16 mouse cellular contexts compared by ENCODE assay signal in genomic region chr5:150912156-150912555, GRCm38 (mm10). TPM values are rescaled to one million over a fixed set of nuclear protein-coding genes. Genes with fewer than 3 reads are reported as not detected.
A peak's percentile ranks its signal among the peaks of the same experiment; 100 is the strongest.
DNase-seq lines count a peak whose midpoint lies in the region; ATAC-seq and TF ChIP-seq lines count a peak whose summit lies in the region.
"Had no signal": no experiment of that assay in that cellular context is flagged by ENCODE, and none has a peak within 500 bp of the region (broad histone marks: within the 10 kb centered on the region; RNA-seq: fewer than 3 reads in every experiment).

No protein-coding gene starts in this region.

- WGBS in hindbrain, embryonic 13.5 days, result 39% methylated on average over 2 of the region's 2 CpGs
- WGBS in hindbrain, embryonic 14.5 days, result 50% methylated on average over 2 of the region's 2 CpGs
- WGBS in kidney, embryonic 15.5 days, result 0% methylated on average over 2 of the region's 2 CpGs
- WGBS in limb, embryonic 12.5 days, result 12% methylated on average over 2 of the region's 2 CpGs
- WGBS in cerebellum, adult 2 months, result 16% methylated on average over 2 of the region's 2 CpGs

- H3K36me3 ChIP-seq in hindbrain, embryonic 13.5 days, result no peaks in the 10 kb centered on the region
- H3K36me3 ChIP-seq in hindbrain, embryonic 14.5 days (replicated peaks; ENCODE audit: control insufficient read depth, insufficient read depth), result no peaks in the 10 kb centered on the region
- no peaks in the 10 kb centered on the region for H3K36me3 ChIP-seq in kidney, embryonic 15.5 days
- H3K36me3 ChIP-seq in limb, embryonic 12.5 days, result no peaks in the 10 kb centered on the region
- H3K36me3 ChIP-seq: neural tube, embryonic 12.5 days had no signal

- no peaks in the 10 kb centered on the region for H3K9me3 ChIP-seq in hindbrain, embryonic 13.5 days
- H3K9me3 ChIP-seq in hindbrain, embryonic 14.5 days (ENCODE audit: control insufficient read depth, low read length), result no peaks in the 10 kb centered on the region
- H3K9me3 ChIP-seq in kidney, embryonic 15.5 days (replicated peaks), result no peaks in the 10 kb centered on the region
- H3K9me3 ChIP-seq in limb, embryonic 12.5 days, result peaks cover 6% of the 10 kb centered on the region; the same call in 1 of the 2 replicates

- H3K4me3 ChIP-seq in hindbrain, embryonic 13.5 days, result no peak overlapping the region
- H3K4me3 ChIP-seq in hindbrain, embryonic 14.5 days (replicated peaks; ENCODE audit: low read length), result no peak overlapping the region
- no peak overlapping the region for H3K4me3 ChIP-seq in kidney, embryonic 15.5 days (replicated peaks)
- H3K4me3 ChIP-seq in limb, embryonic 12.5 days (replicated peaks), result no peak overlapping the region
- H3K4me3 ChIP-seq in cerebellum, adult 2 months (replicated peaks; ENCODE audit: insufficient read depth, low read depth, low read length), result no peak overlapping the region
- H3K4me3 ChIP-seq: layer of hippocampus, adult 2 months; neural tube, embryonic 12.5 days had no signal

- H3K9ac ChIP-seq in hindbrain, embryonic 13.5 days, result no peak overlapping the region
- no peak overlapping the region for H3K9ac ChIP-seq in hindbrain, embryonic 14.5 days
- no peak overlapping the region for H3K9ac ChIP-seq in kidney, embryonic 15.5 days
- no peak overlapping the region for H3K9ac ChIP-seq in limb, embryonic 12.5 days (replicated peaks)
- H3K9ac ChIP-seq: liver, postnatal 0 days; neural tube, embryonic 12.5 days had no signal

- H3K4me2 ChIP-seq in hindbrain, embryonic 13.5 days, result no peak overlapping the region
- no peak overlapping the region for H3K4me2 ChIP-seq in hindbrain, embryonic 14.5 days (replicated peaks)
- H3K4me2 ChIP-seq in kidney, embryonic 15.5 days, result peak overlapping the region; percentile 20
- no peak overlapping the region for H3K4me2 ChIP-seq in limb, embryonic 12.5 days
- H3K4me2 ChIP-seq: heart, embryonic 11.5 days; neural tube, embryonic 12.5 days had no signal

- ATAC-seq in hindbrain, embryonic 13.5 days (ENCODE audit: low FRiP score), result no peak
- no peak for ATAC-seq in hindbrain, embryonic 14.5 days (ENCODE audit: low FRiP score)
- peak; percentile 84 for ATAC-seq in kidney, embryonic 15.5 days (replicated peaks; ENCODE audit: low FRiP score)
- peak; percentile 45; the same call in 1 of the 2 replicates for ATAC-seq in limb, embryonic 12.5 days (ENCODE audit: insufficient number of reproducible peaks, insufficient read depth, low FRiP score, low TSS enrichment, low read depth)
- ATAC-seq: liver, postnatal 0 days; midbrain, embryonic 16.5 days had no signal

- H3K27me3 ChIP-seq in hindbrain, embryonic 13.5 days, result no peaks in the 10 kb centered on the region
- H3K27me3 ChIP-seq in hindbrain, embryonic 14.5 days (ENCODE audit: control insufficient read depth, insufficient read depth, low read length), result no peaks in the 10 kb centered on the region
- no peaks in the 10 kb centered on the region for H3K27me3 ChIP-seq in kidney, embryonic 15.5 days
- H3K27me3 ChIP-seq in limb, embryonic 12.5 days, result no peaks in the 10 kb centered on the region
- H3K27me3 ChIP-seq in cerebellum, adult 2 months (ENCODE audit: control insufficient read depth, insufficient read depth, low read length), result no peaks in the 10 kb centered on the region; the same call in none of the 2 replicates
- H3K27me3 ChIP-seq: neural tube, embryonic 12.5 days had no signal

- 0 out of 2 replicates have a peak overlapping the region, but pooled peaks have one; percentile 12 for H3K27ac ChIP-seq in hindbrain, embryonic 13.5 days
- H3K27ac ChIP-seq in hindbrain, embryonic 14.5 days, result no peak overlapping the region
- H3K27ac ChIP-seq in kidney, embryonic 15.5 days, result peak overlapping the region; percentile 83
- peak overlapping the region; percentile 45 for H3K27ac ChIP-seq in limb, embryonic 12.5 days
- H3K27ac ChIP-seq in cerebellum, adult 2 months (ENCODE audit: insufficient read depth, low read length), result no peak overlapping the region
- H3K27ac ChIP-seq: layer of hippocampus, adult 2 months; macrophage; neural tube, embryonic 12.5 days had no signal

- no peak for TF ChIP-seq CTCF in cerebellum, adult 2 months (IDR thresholded peaks at IDR 0.05; ENCODE audit: borderline replicate concordance, insufficient read depth, low read depth, low read length)

- H3K4me1 ChIP-seq in hindbrain, embryonic 13.5 days (replicated peaks), result peaks cover 10% of the 10 kb centered on the region
- H3K4me1 ChIP-seq in hindbrain, embryonic 14.5 days (replicated peaks; ENCODE audit: control insufficient read depth, insufficient read depth, low read length), result peaks cover 4% of the 10 kb centered on the region
- peaks cover 45% of the 10 kb centered on the region for H3K4me1 ChIP-seq in kidney, embryonic 15.5 days
- H3K4me1 ChIP-seq in limb, embryonic 12.5 days (replicated peaks), result peaks cover 11% of the 10 kb centered on the region; the same call in 1 of the 2 replicates
- H3K4me1 ChIP-seq in cerebellum, adult 2 months (ENCODE audit: control insufficient read depth, insufficient read depth, low read length), result 0 out of 2 replicates have a peak, but pooled peaks cover 5% of the 10 kb centered on the region

- no peak for TF ChIP-seq POLR2A in cerebellum, adult 2 months (IDR thresholded peaks at IDR 0.05; ENCODE audit: borderline replicate concordance, insufficient read depth, low read length)

- intact Hi-C loops in left cerebral cortex, postnatal 36 days (cut with DNase I), result no loop called here

- DNase-seq in hindbrain, embryonic 14.5 days (ENCODE audit: low spot score), result no peak
- DNase-seq in forelimb bud, embryonic 11.5 days (ENCODE audit: low read depth, low spot score), result peak; percentile 41
- DNase-seq in right cerebral cortex, postnatal 36 days (ENCODE audit: low spot score in 2 of 2), result no peak
- no peak for DNase-seq in left cerebral cortex, postnatal 36 days (ENCODE audit: low spot score in 2 of 2)
- no peak for DNase-seq in cerebellum, adult 2 months
- DNase-seq: cerebellum, adult 11-12 months; heart, postnatal 4 days; liver, postnatal 0 days had no signal

RNA-seq across cellular contexts. Expression of gene Kl, which starts 40.3 kb away (rescaled TPM):
- 0.69 and 0.83 TPM in 2 replicates for polyA plus RNA-seq in hindbrain, embryonic 13.5 days (2015; fragmentation: Nextera tagmentation; extraction: Ambion mirVana)
- 1.2 and 1.9 TPM in 2 replicates for polyA plus RNA-seq in hindbrain, embryonic 14.5 days (2014; fragmentation: Nextera tagmentation; extraction: Ambion mirVana)
- polyA plus RNA-seq in kidney, embryonic 15.5 days (2015; fragmentation: Nextera tagmentation; extraction: Ambion mirVana), result 12.3 and 13.1 TPM in 2 replicates
- polyA plus RNA-seq in limb, embryonic 12.5 days (2016; fragmentation: Nextera tagmentation; extraction: Ambion mirVana), result 0.12 and 0.21 TPM in 2 replicates
- 1 to 10 TPM; 2.8 to 3.2 TPM for total RNA-seq in left cerebral cortex, postnatal 36 days (2021)
- polyA plus RNA-seq in cerebellum, adult 2 months (2012; rRNA removed), result 3.6 and 8.9 TPM in 2 replicates
- polyA plus RNA-seq: macrophage had no signal

Comparison
In these comparisons a context has a peak if more than half of its experiments do, and no peak if none do; other contexts are left out.
1. H3K27ac ChIP-seq: peak in hindbrain, embryonic 13.5 days (single experiment), kidney, embryonic 15.5 days (single experiment) and limb, embryonic 12.5 days (single experiment); none in hindbrain, embryonic 14.5 days (single experiment) and cerebellum, adult 2 months (single experiment).
2. ATAC-seq: peak in kidney, embryonic 15.5 days (single experiment) and limb, embryonic 12.5 days (single experiment); none in hindbrain, embryonic 13.5 days (single experiment) and hindbrain, embryonic 14.5 days (single experiment).